Mouse (Mus musculus): ENCODE results near the gene 2410131K14Rik. TPM values are rescaled to one million over a fixed set of nuclear protein-coding genes. Genes with fewer than 3 reads are reported as not detected.

The 2410131K14Rik gene
- total and polyA plus RNA-seq, 3 experiments = 8.3 to 10.7 (median 9.5) TPM

- 56% methylated on average over 19 of the region's 19 CpGs for WGBS
- Histone ChIP-seq H3K4me1 (ENCODE audit: control insufficient read depth, insufficient read depth, low read length) (no peaks in the 10 kb centered on the region), H3K27me3 (ENCODE audit: control insufficient read depth, insufficient read depth, low read length) (no peaks in the 10 kb centered on the region), H3K27ac (no peak overlapping the region), H3K36me3 (ENCODE audit: control insufficient read depth, insufficient read depth, low read length) (no peaks in the 10 kb centered on the region), H3K9ac (ENCODE audit: low read depth, low read length) (no peak overlapping the region), H3K4me3 (no peak overlapping the region), H3K79me2 (replicated peaks; ENCODE audit: control insufficient read depth, insufficient read depth, low read length) (no peaks in the 10 kb centered on the region)
- intact Hi-C loops (cut with DNase I) = no loop called here
- DNase-seq = no peak
- TF ChIP-seq EP300 (IDR thresholded peaks at IDR 0.05; ENCODE audit: insufficient read depth, low read depth, low read length) (no peak), POLR2A (IDR thresholded peaks at IDR 0.05; ENCODE audit: insufficient read depth, low read depth, low read length) (no peak), CTCF (IDR thresholded peaks at IDR 0.05) (no peak)
These were observed 60.1 kb downstream of the 2410131K14Rik start for GRCm38 (mm10) chr5:118304970-118305618.

GRCm38 (mm10) chr5:118310389-118310788, 65.4 kb downstream of the 2410131K14Rik start:
- Histone ChIP-seq H3K4me3 (no peak overlapping the region), H3K27me3 (ENCODE audit: control insufficient read depth, insufficient read depth, low read length) (no peaks in the 10 kb centered on the region), H3K79me2 (replicated peaks; ENCODE audit: control insufficient read depth, insufficient read depth, low read length) (no peaks in the 10 kb centered on the region), H3K9ac (ENCODE audit: low read depth, low read length) (no peak overlapping the region), H3K4me1 (ENCODE audit: control insufficient read depth, insufficient read depth, low read length) (peaks cover 3% of the 10 kb centered on the region; the same call in 1 of the 2 replicates), H3K27ac (no peak overlapping the region), H3K36me3 (ENCODE audit: control insufficient read depth, insufficient read depth, low read length) (no peaks in the 10 kb centered on the region)
- 61% methylated on average over 6 of the region's 6 CpGs for WGBS
- intact Hi-C loops (cut with DNase I) = no loop called here
- no peak for DNase-seq
- TF ChIP-seq CTCF (IDR thresholded peaks at IDR 0.05) (no peak), EP300 (IDR thresholded peaks at IDR 0.05; ENCODE audit: insufficient read depth, low read depth, low read length) (no peak), POLR2A (IDR thresholded peaks at IDR 0.05; ENCODE audit: insufficient read depth, low read depth, low read length) (no peak)

- peaks cover 3% of the 10 kb centered on the region; the same call in 1 of the 2 replicates for H3K4me1 ChIP-seq (ENCODE audit: control insufficient read depth, insufficient read depth, low read length)
- no peak overlapping the region for H3K9ac ChIP-seq (ENCODE audit: low read depth, low read length)
- H3K4me3 ChIP-seq = no peak overlapping the region
- no peak for TF ChIP-seq CTCF (IDR thresholded peaks at IDR 0.05)
- TF ChIP-seq EP300 (IDR thresholded peaks at IDR 0.05; ENCODE audit: insufficient read depth, low read depth, low read length) = no peak
- no peak for TF ChIP-seq POLR2A (IDR thresholded peaks at IDR 0.05; ENCODE audit: insufficient read depth, low read depth, low read length)
- no peak for DNase-seq
- H3K27ac ChIP-seq = no peak overlapping the region
- WGBS = 63% methylated on average over 10 of the region's 10 CpGs
- H3K27me3 ChIP-seq (ENCODE audit: control insufficient read depth, insufficient read depth, low read length) = no peaks in the 10 kb centered on the region
- no peaks in the 10 kb centered on the region for H3K36me3 ChIP-seq (ENCODE audit: control insufficient read depth, insufficient read depth, low read length)
- no peaks in the 10 kb centered on the region for H3K79me2 ChIP-seq (replicated peaks; ENCODE audit: control insufficient read depth, insufficient read depth, low read length)
- intact Hi-C loops (cut with DNase I) = no loop called here
These were observed 66.2 kb downstream of the 2410131K14Rik start for GRCm38 (mm10) chr5:118311251-118311650.

- Histone ChIP-seq H3K4me3 (no peak overlapping the region), H3K4me1 (ENCODE audit: control insufficient read depth, insufficient read depth, low read length) (peaks cover 3% of the 10 kb centered on the region; the same call in 1 of the 2 replicates), H3K79me2 (replicated peaks; ENCODE audit: control insufficient read depth, insufficient read depth, low read length) (no peaks in the 10 kb centered on the region), H3K9ac (ENCODE audit: low read depth, low read length) (no peak overlapping the region), H3K27me3 (ENCODE audit: control insufficient read depth, insufficient read depth, low read length) (no peaks in the 10 kb centered on the region), H3K36me3 (ENCODE audit: control insufficient read depth, insufficient read depth, low read length) (no peaks in the 10 kb centered on the region), H3K27ac (no peak overlapping the region)
- intact Hi-C loops (cut with DNase I) = no loop called here
- 87% methylated on average over 6 of the region's 6 CpGs for WGBS
- TF ChIP-seq CTCF (IDR thresholded peaks at IDR 0.05) = no peak
- TF ChIP-seq EP300 (IDR thresholded peaks at IDR 0.05; ENCODE audit: insufficient read depth, low read depth, low read length) = no peak
- no peak for TF ChIP-seq POLR2A (IDR thresholded peaks at IDR 0.05; ENCODE audit: insufficient read depth, low read depth, low read length)
- DNase-seq = no peak
These were observed 68.7 kb downstream of the 2410131K14Rik start for GRCm38 (mm10) chr5:118313766-118314165.

Other genes with a start within 250 kb of the 2410131K14Rik start
- 100 to 1,000 TPM; 200 to 231 TPM for gene Tesc, start 217.5 kb upstream of the 2410131K14Rik start, total RNA-seq (2021)
- 125 and 164 TPM in 2 replicates for gene Tesc, start 217.5 kb upstream of the 2410131K14Rik start, polyA plus RNA-seq (2012; rRNA removed)
- 10 to 100 TPM; 36.8 to 39.2 TPM for gene Fbxw8, start 89.8 kb upstream of the 2410131K14Rik start, total RNA-seq (2021)
- 35.1 and 46.8 TPM in 2 replicates for gene Fbxw8, start 89.8 kb upstream of the 2410131K14Rik start, polyA plus RNA-seq (2012; rRNA removed)
- under 1 TPM; 0.50 TPM for gene Hrk, start 80.6 kb upstream of the 2410131K14Rik start, total RNA-seq (2021)
- 0.20 and 0.53 TPM in 2 replicates for gene Hrk, start 80.6 kb upstream of the 2410131K14Rik start, polyA plus RNA-seq (2012; rRNA removed)
- gene Rnft2, start 111 bp upstream of the 2410131K14Rik start, total RNA-seq (2021) = 1 to 10 TPM in 1 of 2 experiments, under 1 TPM in 1; 0.99 to 1.5 TPM
- gene Rnft2, start 111 bp upstream of the 2410131K14Rik start, polyA plus RNA-seq (2012; rRNA removed) = 2.2 and 3.7 TPM in 2 replicates